Mouse (Mus musculus): ENCODE results near the gene Snx33.
"Not testable (repeated sequence)": the region's sequence is repeated elsewhere in the genome, so short reads cannot be mapped to it uniquely, and the experiment has no call there.

Gene Snx33

DNA sequence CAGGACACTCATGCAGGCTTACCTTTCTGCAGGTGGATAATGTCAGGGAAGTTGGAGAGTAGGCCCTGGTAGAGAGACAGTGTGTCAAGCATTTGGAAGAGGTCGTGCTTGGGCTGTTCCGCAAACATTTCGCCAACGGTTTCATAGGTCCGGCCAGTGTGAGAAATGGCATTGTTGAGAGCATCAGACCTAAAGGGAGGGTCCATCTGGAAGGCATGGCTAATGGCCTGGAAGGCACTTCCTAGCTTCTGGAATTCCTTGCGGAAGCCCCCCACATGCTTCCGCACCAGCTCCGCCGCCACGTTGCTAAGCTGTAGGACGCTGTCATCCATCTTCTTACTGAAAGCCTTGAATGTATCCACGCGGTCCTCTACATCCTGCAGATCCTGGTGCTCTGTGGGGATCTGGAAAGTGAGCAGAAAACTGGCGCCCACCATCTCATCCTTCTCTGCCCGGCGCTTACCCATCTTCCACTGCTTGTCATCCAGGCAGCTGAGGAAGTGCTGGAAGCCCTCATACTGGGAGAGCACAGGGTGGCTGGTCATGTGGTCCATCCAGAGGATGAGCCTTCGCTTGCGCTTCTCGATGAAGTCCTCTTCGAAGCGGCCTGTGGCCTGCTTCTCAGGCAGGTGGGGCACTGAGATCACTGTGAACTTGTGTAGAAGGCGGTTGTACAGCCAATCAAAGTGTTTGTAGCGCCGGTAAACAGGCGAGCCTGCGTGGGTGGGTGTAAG is 2.7 kb downstream of the Snx33 start:
- DNase-seq, result no peak

DNA sequence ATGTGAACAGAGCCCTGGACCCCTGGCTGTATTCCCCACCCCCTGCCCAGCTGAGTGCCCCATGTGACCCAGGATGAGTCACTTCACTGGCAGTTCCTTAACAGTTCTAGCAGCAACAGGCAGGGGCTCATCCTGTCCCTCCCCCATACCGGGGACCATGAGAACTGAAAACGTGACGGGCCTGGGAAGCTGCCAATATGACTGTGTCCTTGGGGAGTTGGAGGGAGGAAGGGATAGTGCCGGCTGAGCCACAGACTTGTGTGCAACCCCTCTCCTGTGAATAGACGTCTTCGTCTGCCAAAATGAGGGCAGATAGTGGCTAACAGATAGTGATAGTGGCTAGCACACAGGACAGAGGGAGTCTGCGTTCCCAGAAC is 3.5 kb downstream of the Snx33 start:
- peak; percentile 90 to 92 for DNase-seq

- DNase-seq, result no peak
Observed at GRCm38 (mm10) chr9:56923841-56924650, 4.1 kb downstream of the Snx33 start.

DNA sequence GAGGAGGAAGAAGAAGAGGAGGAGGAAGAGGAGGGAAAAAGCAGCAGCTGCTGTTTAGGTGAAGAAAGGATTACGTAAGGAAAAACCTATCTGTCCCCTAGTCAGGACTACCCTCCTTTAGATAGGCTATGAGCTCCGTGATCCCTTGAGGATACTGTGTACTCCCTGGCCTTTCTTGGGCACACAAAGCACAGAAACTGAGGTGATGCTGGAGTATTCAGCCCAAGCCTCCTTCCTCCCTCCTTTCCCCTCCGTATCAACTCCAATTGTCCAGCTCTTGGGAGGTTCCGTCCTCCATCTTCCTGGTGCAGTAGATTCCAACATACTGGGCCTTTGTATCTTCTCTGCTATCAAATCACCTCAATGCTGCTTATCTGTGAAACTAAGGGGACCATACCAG is 5.4 kb downstream of the Snx33 start:
- DNase-seq, result no peak

- DNase-seq, result no peak
Observed at GRCm38 (mm10) chr9:56918466-56918865, 9.7 kb downstream of the Snx33 start.

DNA sequence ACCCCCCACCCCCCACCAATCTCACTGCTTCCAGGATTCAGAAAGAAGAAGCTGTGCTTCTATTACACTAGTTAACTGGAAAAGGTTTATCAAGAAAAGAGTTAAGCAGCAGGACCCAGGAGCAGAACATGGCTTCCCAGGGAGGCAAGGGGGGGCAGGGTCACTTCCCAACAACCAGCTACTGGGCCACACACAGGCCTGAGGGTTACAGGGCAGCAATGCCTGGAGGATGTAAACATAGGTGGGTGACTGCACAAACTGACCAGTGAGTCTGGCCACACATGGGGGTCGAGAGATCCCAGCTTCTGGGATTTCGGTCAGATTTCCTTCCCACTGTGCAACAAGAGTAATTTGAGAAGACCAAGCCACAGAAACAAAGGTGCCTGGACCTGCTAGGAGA is 11.0 kb downstream of the Snx33 start:
- DNase-seq, result no peak

GRCm38 (mm10) chr9:56915695-56916410 is 12.3 kb downstream of the Snx33 start:
- DNase-seq, result peak; percentile 29 to 40

- DNase-seq, result no peak
Observed at GRCm38 (mm10) chr9:56915116-56915515, 13.1 kb downstream of the Snx33 start.

DNA sequence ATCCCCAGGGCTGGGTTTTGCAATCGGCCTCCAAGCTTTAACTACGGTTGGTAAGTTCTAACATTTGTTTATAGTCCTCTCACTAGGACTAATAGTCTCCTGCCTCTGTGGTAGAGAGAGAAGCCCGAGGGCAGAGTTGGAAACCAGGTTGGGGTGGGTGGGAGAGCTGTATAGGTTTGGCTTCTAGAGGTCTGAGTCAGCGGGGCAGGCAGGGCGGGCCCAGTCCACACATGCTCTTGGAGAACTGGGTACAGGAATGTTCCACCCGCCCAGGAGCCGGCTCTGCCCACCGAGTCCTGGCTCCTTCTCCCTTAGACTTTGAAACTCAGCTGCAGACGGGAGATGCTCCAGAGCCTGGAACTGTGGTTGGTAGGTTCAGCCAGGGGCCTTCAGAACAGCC is 14.2 kb downstream of the Snx33 start:
- DNase-seq, result no peak

GRCm38 (mm10) chr9:56911017-56911416 is 17.2 kb downstream of the Snx33 start:
- no peak for DNase-seq

DNA sequence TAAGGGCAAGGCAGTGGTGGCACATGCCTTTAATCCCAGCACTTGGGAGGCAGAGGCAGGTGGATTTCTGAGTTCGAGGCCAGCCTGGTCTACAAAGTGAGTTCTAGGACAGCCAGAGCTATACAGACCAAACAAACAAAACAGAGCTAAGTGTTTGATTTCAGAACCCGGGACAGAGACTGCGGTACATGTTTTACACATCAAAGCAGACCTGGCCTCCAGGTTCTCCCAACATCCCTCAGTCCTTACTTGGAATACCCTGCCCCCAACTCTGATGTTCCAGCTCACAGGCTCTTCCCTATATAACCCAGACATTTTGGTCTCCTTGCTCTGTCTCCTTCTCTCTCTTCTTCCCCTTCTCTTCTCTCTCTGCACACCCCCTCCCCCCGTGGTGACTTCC is 18.2 kb downstream of the Snx33 start:
- DNase-seq, result not testable (repeated sequence)

DNA sequence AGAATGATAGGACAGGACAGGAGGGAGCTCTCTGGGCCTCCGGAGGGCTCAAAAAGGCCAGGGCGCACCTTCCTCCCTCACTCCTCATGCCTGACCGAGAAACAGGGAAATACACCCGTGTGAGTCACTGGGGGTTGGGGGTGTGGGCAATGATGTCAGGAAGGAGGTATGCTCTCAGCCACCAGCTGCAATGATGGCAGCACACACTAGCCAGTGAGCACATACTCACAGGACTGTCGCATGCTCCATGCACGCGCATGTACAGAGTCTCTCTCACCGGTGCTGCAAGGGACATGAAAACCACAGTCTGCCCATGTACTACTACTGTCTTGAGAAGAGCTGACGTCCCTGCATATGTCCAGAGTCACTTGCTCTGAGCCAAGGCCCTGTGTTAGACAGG is 20.6 kb downstream of the Snx33 start:
- no peak for DNase-seq

GRCm38 (mm10) chr9:56903662-56904061 is 24.5 kb downstream of the Snx33 start:
- no peak for DNase-seq

DNA sequence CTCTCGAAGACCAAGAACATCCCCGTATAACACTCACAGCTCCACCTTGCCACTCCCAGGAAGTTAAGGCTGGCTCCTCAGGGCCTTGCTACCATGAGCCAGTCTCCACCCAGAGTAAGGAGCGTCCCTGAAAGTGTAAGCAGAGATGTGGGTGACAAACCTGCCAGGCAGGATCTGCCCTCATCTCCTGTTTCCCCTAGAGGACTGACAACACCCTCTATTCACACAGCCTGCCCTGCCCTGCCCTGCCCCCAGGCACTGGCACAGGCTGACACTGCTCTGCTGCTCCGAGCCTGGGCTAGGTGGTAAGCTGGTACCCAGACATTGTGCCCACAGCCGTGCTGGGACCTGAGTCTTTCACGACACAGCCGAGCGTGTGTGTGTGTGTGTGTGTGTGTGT is 27.0 kb downstream of the Snx33 start:
- no peak for DNase-seq

DNA sequence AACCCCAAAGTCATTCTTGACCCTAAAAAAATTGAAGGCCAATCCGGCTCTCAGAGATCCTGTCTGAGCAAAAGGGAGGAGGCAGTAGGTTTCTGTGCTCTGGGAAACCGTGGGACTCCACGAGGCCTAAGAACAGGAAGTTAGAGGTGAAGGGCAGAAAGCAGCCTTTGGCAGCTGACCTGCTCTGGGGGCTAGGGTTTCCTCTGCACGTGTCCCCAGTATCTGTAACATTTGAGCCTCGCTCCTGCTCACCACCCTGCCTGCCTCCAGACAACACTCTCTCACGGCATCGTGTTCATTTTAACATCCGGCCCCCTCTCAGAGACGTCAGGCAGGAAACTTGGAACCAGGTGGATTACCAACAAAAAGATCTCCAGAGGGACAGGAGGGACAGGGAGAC is 27.6 kb downstream of the Snx33 start:
- peak; percentile 37 to 46 for DNase-seq

GRCm38 (mm10) chr9:56900060-56900459 is 28.1 kb downstream of the Snx33 start:
- DNase-seq, result no peak

DNA sequence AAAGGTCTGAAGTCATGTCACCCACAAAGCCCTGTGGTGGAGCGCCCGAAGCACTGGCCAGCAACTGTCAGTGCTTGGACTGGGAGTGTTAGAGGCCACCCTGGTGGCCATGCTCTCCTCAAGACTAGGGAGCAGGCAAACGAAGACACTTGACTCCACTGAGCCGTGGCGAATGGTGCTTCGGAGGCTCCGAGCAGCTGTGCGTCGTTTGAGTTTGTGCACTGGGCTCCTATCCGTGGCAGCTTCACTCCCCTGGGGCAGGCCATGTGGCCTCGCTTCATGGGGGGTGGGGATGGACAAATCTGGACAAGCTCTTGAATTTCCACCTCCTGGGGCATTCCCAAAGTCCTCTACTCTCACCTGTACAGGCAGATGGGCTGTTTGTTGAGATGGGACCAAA is 28.8 kb downstream of the Snx33 start:
- DNase-seq, result no peak

DNA sequence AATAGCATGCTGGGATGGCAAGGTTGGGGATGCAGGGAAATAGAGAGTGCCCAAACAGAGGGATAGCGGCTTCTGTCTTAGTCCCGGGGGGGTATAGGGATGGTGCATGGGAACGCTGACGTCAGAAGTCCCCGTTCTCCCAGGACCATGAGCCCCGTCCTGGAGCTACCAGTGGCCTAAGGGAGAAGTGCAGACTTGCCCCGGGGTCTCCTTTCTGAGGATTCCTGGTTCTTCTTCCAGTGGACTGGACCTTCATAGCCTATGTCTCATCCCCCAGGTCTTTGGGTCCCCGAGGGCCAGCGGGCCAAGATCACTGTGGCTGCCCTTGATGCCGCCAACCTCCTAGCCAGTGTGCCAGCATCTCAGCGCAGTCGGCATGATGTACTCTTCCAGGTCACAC is 31.4 kb downstream of the Snx33 start:
- DNase-seq, result no peak

DNA sequence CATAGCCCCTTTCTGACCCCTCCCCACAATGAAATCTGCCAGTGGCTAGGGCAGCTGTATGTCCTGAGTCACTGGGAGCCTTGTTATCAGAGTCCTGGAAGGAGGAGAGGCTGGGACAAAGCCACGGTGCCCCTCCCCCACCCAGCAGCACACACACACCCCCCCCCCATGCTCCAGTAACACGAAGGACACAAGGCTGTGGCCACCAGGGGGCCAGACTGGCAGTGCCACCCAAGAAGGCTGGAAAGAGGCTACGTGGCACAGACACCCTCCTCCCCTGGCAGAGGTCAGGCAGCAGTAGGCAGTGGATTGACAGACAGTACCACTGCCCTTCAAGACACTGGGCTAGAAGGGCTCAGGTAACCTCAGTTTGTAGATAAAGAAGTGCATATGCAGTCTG is 34.2 kb downstream of the Snx33 start:
- DNase-seq, result peak in 1 of 2 experiments; percentile 67

GRCm38 (mm10) chr9:56893313-56893712 is 34.9 kb downstream of the Snx33 start:
- no peak for DNase-seq

GRCm38 (mm10) chr9:56892111-56892510 is 36.1 kb downstream of the Snx33 start:
- no peak for DNase-seq

GRCm38 (mm10) chr9:56891517-56892011 is 36.6 kb downstream of the Snx33 start:
- DNase-seq, result peak; percentile 72 to 75

DNA sequence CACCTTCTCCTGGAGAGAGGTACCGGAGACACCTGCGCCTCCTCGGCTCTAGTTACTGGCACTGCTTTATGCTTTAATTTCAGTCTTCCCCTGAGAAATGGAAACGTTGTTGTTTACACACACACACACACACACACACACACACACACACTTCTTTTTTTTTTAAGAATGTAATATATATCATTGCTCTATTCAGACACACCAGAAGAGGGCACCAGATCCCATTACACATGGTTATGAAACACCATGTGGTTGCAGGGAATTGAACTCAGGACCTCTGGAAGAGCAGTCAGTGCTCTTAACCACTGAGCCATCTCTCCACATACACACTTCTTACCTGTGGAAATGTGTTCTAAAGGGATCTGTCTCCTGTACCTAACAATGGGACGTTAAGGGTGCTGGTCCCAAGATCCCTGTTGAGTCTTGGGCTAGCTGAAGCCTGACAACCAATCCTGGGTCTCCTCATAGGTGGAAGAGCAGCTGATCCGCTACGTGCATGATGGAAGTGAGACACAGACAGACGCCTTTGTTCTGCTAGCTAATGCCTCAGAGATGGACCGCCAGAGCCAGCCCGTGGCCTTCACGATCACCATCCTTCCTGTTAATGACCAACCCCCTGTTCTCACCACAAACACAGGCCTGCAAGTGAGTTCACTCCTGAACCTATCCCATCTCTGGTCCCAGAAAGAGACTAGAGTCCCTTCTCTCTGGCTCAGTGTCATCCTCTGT is 37.5 kb downstream of the Snx33 start:
- DNase-seq, result no peak

Measured in kidney, postnatal 36 days (tissue).